8 mouse cellular contexts compared by ENCODE assay signal in genomic region chr2:37771618-37772285, GRCm38 (mm10). TPM values are rescaled to one million over a fixed set of nuclear protein-coding genes. Genes with fewer than 3 reads are reported as not detected.
DNase-seq lines count a peak whose midpoint lies in the region; ATAC-seq and TF ChIP-seq lines count a peak whose summit lies in the region.

No protein-coding gene starts in this region.

- ATAC-seq in frontal cortex, adult (ENCODE audit: low TSS enrichment), result peak; percentile 56
- peak; percentile 79 for ATAC-seq in lung, postnatal 0 days

- no peaks in the 10 kb centered on the region for H3K36me3 ChIP-seq in hindbrain, embryonic 10.5 days
- H3K36me3 ChIP-seq in lung, postnatal 0 days (ENCODE audit: insufficient read depth, low read length), result no peaks in the 10 kb centered on the region

- no peak overlapping the region for H3K9ac ChIP-seq in lung, postnatal 0 days (replicated peaks; ENCODE audit: low read depth)

- no peaks in the 10 kb centered on the region for H3K9me3 ChIP-seq in hindbrain, embryonic 10.5 days
- H3K9me3 ChIP-seq in lung, postnatal 0 days (ENCODE audit: low read length), result no peaks in the 10 kb centered on the region

- TF ChIP-seq CTCF in lung, postnatal 0 days (IDR thresholded peaks at IDR 0.05), result peak; percentile 76

- H3K4me1 ChIP-seq in hindbrain, embryonic 10.5 days (replicated peaks), result peaks cover 57% of the 10 kb centered on the region
- H3K4me1 ChIP-seq in lung, postnatal 0 days (ENCODE audit: insufficient read depth, low read depth, low read length), result peaks cover 6% of the 10 kb centered on the region; the same call in 1 of the 2 replicates

- H3K27ac ChIP-seq in hindbrain, embryonic 10.5 days, result peak overlapping the region; percentile 85
- no peak overlapping the region for H3K27ac ChIP-seq in lung, postnatal 0 days (ENCODE audit: low read length)

- WGBS in hindbrain, embryonic 10.5 days, result under 1% methylated on average over 18 of the region's 18 CpGs
- under 1% methylated on average over 18 of the region's 18 CpGs for WGBS in lung, postnatal 0 days

- DNase-seq in MEL-GATA-1-ER (ENCODE audit: extremely low read depth, low read depth), result peak; percentile 75
- DNase-seq in cerebellum, adult 8-10 months, result peak; percentile 97
- DNase-seq in hindbrain, embryonic 10.5 days (ENCODE audit: low spot score), result peak; percentile 87
- peak; percentile 87 for DNase-seq in layer of hippocampus, adult 9-11 months
- DNase-seq in lung, postnatal 0 days (ENCODE audit: low spot score), result peak; percentile 94
- peak; percentile 85 for DNase-seq in ovary, postnatal 14 days (ENCODE audit: low spot score)
- peak; percentile 92 for DNase-seq in thymus, postnatal 14 days

- no peak for TF ChIP-seq EP300 in lung, postnatal 0 days (IDR thresholded peaks at IDR 0.05)

- H3K4me2 ChIP-seq in lung, postnatal 0 days (replicated peaks; ENCODE audit: low read depth, low read length), result peak overlapping the region; percentile 54

- H3K27me3 ChIP-seq in hindbrain, embryonic 10.5 days (ENCODE audit: insufficient read depth, poor library complexity, severe bottlenecking), result peaks cover 28% of the 10 kb centered on the region
- H3K27me3 ChIP-seq in lung, postnatal 0 days (replicated peaks; ENCODE audit: insufficient read depth, low read length), result no peaks in the 10 kb centered on the region

- peak overlapping the region; percentile 50 for H3K4me3 ChIP-seq in hindbrain, embryonic 10.5 days
- H3K4me3 ChIP-seq in lung, postnatal 0 days (ENCODE audit: low read depth, low read length), result peak overlapping the region; percentile 32

RNA-seq across cellular contexts. Expression of gene Crb2, which starts 4.3 kb away (rescaled TPM):
- polyA plus RNA-seq in hindbrain, embryonic 10.5 days (2016; fragmentation: Nextera tagmentation; extraction: Ambion mirVana), result 19.5 and 20.5 TPM in 2 replicates
- polyA plus RNA-seq in lung, postnatal 0 days (2015; fragmentation: Nextera tagmentation; extraction: Ambion mirVana), result 0.39 and 0.40 TPM in 2 replicates

Comparison
In these comparisons a context has a peak if more than half of its experiments do, and no peak if none do; other contexts are left out.
1. RNA of gene Crb2, which starts 4.3 kb away (polyA plus RNA-seq): 19.5 to 20.5 TPM in hindbrain, embryonic 10.5 days; 0.39 to 0.40 TPM in lung, postnatal 0 days; every median in the first group is over 10 times any median in the second.
2. Peak in every context shown above with its lines, with median percentiles within 50 percentile points of each other: DNase-seq.